Comparison of ENCODE assay signal across 8 mouse cellular contexts in the genomic region with DNA sequence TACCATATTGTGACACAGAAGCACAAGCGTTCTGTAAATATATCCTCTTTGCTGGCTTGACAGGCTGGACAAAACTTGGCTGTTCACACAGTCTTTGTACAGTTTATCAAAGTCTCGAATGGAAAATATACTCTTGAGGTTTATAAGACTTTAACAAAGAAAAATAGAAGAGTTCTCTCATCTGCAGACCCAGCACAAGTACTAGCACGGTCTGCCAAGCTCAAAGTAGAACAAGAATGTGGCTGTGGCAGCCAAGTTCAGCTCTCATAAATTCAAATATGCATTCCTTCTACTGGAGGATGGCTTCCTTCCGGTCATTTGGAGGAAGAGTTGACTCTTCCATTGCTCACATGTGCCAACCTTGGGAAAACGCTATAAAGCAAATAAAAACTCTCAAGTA.
DNase-seq lines count a peak whose midpoint lies in the region; ATAC-seq and TF ChIP-seq lines count a peak whose summit lies in the region.
"Had no signal": no experiment of that assay in that cellular context is flagged by ENCODE, and none has a peak within 500 bp of the region (broad histone marks: within the 10 kb centered on the region; RNA-seq: fewer than 3 reads in every experiment).

No protein-coding gene starts in this region.

- peak; percentile 32 for DNase-seq in limb, embryonic 14.5 days (ENCODE audit: low spot score)
- no peak for DNase-seq in limb, embryonic 10.5 days (ENCODE audit: low spot score)
- peak; percentile 53 for DNase-seq in heart, adult 8-10 months (ENCODE audit: low spot score)
- peak; percentile 82 for DNase-seq in kidney, postnatal 0 days (ENCODE audit: low spot score)
- DNase-seq in lung, postnatal 4 days, result peak; percentile 41 to 51
- no peak for DNase-seq in forebrain, embryonic 11.5 days (ENCODE audit: low spot score)
- no peak for DNase-seq in cerebellum, adult 9-11 months

- H3K4me3 ChIP-seq in limb, embryonic 14.5 days (replicated peaks; ENCODE audit: low read length), result no peak overlapping the region
- no peak overlapping the region for H3K4me3 ChIP-seq in limb, embryonic 10.5 days
- H3K4me3 ChIP-seq in kidney, postnatal 0 days (replicated peaks; ENCODE audit: low read depth, low read length), result no peak overlapping the region
- no peak overlapping the region for H3K4me3 ChIP-seq in forebrain, embryonic 11.5 days (ENCODE audit: low read depth, low read length)

- H3K36me3 ChIP-seq in limb, embryonic 14.5 days (ENCODE audit: control insufficient read depth, insufficient read depth, low read length), result no peaks in the 10 kb centered on the region
- no peaks in the 10 kb centered on the region for H3K36me3 ChIP-seq in limb, embryonic 10.5 days
- H3K36me3 ChIP-seq in kidney, postnatal 0 days (ENCODE audit: insufficient read depth, low read length), result no peaks in the 10 kb centered on the region
- H3K36me3 ChIP-seq in forebrain, embryonic 11.5 days (ENCODE audit: control insufficient read depth, insufficient read depth, low read length), result no peaks in the 10 kb centered on the region

- no peak for TF ChIP-seq CTCF in kidney, postnatal 0 days (IDR thresholded peaks at IDR 0.05; ENCODE audit: low read depth)

- no peaks in the 10 kb centered on the region for H3K27me3 ChIP-seq in limb, embryonic 14.5 days (ENCODE audit: control insufficient read depth, insufficient read depth, low read length)
- no peaks in the 10 kb centered on the region for H3K27me3 ChIP-seq in limb, embryonic 10.5 days (ENCODE audit: low read depth, poor library complexity, severe bottlenecking)
- H3K27me3 ChIP-seq in kidney, postnatal 0 days (ENCODE audit: insufficient read depth, low read length), result no peaks in the 10 kb centered on the region
- no peaks in the 10 kb centered on the region for H3K27me3 ChIP-seq in forebrain, embryonic 11.5 days (ENCODE audit: control insufficient read depth, insufficient read depth, low read length)

- no peak for TF ChIP-seq POLR2A in limb, embryonic 14.5 days (IDR thresholded peaks at IDR 0.05; ENCODE audit: borderline replicate concordance, extremely low read depth, insufficient read depth, insufficient read length)

- 50% methylated on average over 5 of the region's 5 CpGs for WGBS in limb, embryonic 14.5 days
- 92% methylated on average over 5 of the region's 5 CpGs for WGBS in limb, embryonic 10.5 days
- 47% methylated on average over 5 of the region's 5 CpGs for whole genome bisulfite sequencing in kidney, postnatal 0 days
- 92% methylated on average over 5 of the region's 5 CpGs for WGBS in forebrain, embryonic 11.5 days

- ATAC-seq in limb, embryonic 14.5 days (ENCODE audit: low FRiP score, low read depth), result no peak
- ATAC-seq in kidney, postnatal 0 days (replicated peaks; ENCODE audit: low FRiP score, low read depth), result no peak
- no peak for ATAC-seq in forebrain, embryonic 11.5 days (replicated peaks; ENCODE audit: low FRiP score)
- ATAC-seq: intestine, postnatal 0 days had no signal

- peaks cover 17% of the 10 kb centered on the region for H3K4me1 ChIP-seq in limb, embryonic 14.5 days (ENCODE audit: control insufficient read depth, insufficient read depth, low read length)
- no peaks in the 10 kb centered on the region for H3K4me1 ChIP-seq in limb, embryonic 10.5 days
- H3K4me1 ChIP-seq in kidney, postnatal 0 days (replicated peaks; ENCODE audit: insufficient read depth, low read length), result no peaks in the 10 kb centered on the region; the same call in 1 of the 2 replicates
- no peaks in the 10 kb centered on the region for H3K4me1 ChIP-seq in forebrain, embryonic 11.5 days (replicated peaks; ENCODE audit: control insufficient read depth, insufficient read depth, low read length)

- no peaks in the 10 kb centered on the region for H3K9me3 ChIP-seq in limb, embryonic 14.5 days (ENCODE audit: control insufficient read depth, low read length)
- H3K9me3 ChIP-seq in limb, embryonic 10.5 days (replicated peaks), result no peaks in the 10 kb centered on the region
- H3K9me3 ChIP-seq in kidney, postnatal 0 days (replicated peaks; ENCODE audit: low read length), result no peaks in the 10 kb centered on the region
- H3K9me3 ChIP-seq in forebrain, embryonic 11.5 days (ENCODE audit: control insufficient read depth, low read length), result no peaks in the 10 kb centered on the region

- no peak overlapping the region for H3K27ac ChIP-seq in limb, embryonic 14.5 days (replicated peaks; ENCODE audit: low read depth, low read length)
- H3K27ac ChIP-seq in limb, embryonic 10.5 days, result no peak overlapping the region
- 0 out of 2 replicates have a peak overlapping the region, but pooled peaks have one; percentile 11 for H3K27ac ChIP-seq in kidney, postnatal 0 days
- H3K27ac ChIP-seq in forebrain, embryonic 11.5 days (ENCODE audit: low read depth, low read length), result no peak overlapping the region

- no peak overlapping the region for H3K9ac ChIP-seq in limb, embryonic 14.5 days (ENCODE audit: low read depth, low read length, severe bottlenecking)
- no peak overlapping the region for H3K9ac ChIP-seq in kidney, postnatal 0 days (ENCODE audit: low read depth, low read length)
- no peak overlapping the region for H3K9ac ChIP-seq in forebrain, embryonic 11.5 days (ENCODE audit: low read length)

- no peak overlapping the region for H3K4me2 ChIP-seq in limb, embryonic 14.5 days (replicated peaks; ENCODE audit: low read depth, low read length, severe bottlenecking)
- no peak overlapping the region for H3K4me2 ChIP-seq in kidney, postnatal 0 days (ENCODE audit: low read length)
- H3K4me2 ChIP-seq in forebrain, embryonic 11.5 days (ENCODE audit: low read depth, low read length, severe bottlenecking), result no peak overlapping the region

Comparison
In these comparisons a context has a peak if more than half of its experiments do, and no peak if none do; other contexts are left out.
1. DNase-seq: peak in limb, embryonic 14.5 days (single experiment), heart, adult 8-10 months (single experiment), kidney, postnatal 0 days (single experiment) and lung, postnatal 4 days (2 of 2); none in limb, embryonic 10.5 days (single experiment), forebrain, embryonic 11.5 days (single experiment) and cerebellum, adult 9-11 months (single experiment).